Mouse (Mus musculus): Measurements from ENCODE around the gene Skor1.

GRCm38 (mm10) chr9:63138481-63138967 lies 10.2 kb downstream of the Skor1 start:
- TF ChIP-seq CTCF (conservative IDR thresholded peaks at IDR 0.05; ENCODE audit: low read length) (no peak), POU5F1 (IDR thresholded peaks at IDR 0.05; ENCODE audit: borderline replicate concordance, low read length) (no peak)
